Mouse (Mus musculus) spleen, adult 12 weeks (tissue): ENCODE results near the gene Ccdc185.

ENCODE experiments used
- DNase-seq: peaks from one replicate; pipeline ENCODE4 v3.0.0; 2022; ENCODE audit warnings: low spot score

Gene Ccdc185

DNA sequence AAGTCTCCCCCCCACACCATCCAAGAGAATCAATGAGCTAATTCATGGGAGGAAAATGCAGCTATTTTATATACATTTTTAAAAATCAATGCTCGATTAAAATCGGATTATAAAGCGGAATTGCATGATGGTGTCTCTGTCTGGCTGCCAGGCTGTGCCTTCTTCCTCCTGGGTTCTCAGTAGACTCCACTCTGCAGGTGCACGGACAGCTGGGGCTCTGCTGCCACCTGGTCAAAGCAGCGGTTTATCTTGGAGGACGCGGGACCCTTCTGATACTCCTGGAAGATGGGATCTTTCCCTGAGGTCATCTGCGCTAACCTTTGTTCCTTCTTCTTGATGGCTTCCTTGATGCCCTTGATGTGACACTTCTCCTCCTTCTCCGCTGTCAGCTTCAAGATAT is 1.9 kb downstream of the Ccdc185 start:
- DNase-seq, result no peak

DNA sequence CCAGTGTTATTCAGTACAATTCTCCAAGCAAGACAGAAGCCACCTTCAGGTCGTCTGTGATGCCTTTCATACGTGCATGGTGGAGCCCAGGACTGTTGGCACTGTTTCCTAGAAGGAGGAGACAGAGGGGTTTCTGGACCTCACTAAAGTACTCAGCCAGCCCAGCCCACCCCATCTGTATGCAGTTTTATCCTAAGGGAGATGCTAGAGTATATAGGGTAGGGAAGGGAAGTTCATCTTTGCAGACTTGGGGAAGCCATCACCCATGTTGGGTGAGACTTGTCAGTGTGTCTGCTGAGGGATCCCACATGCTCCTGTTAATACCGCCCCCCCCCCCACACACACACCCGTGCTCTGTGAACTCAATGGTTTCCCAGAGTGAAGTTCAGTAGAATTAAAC is 13.1 kb downstream of the Ccdc185 start:
- DNase-seq, result no peak

DNA sequence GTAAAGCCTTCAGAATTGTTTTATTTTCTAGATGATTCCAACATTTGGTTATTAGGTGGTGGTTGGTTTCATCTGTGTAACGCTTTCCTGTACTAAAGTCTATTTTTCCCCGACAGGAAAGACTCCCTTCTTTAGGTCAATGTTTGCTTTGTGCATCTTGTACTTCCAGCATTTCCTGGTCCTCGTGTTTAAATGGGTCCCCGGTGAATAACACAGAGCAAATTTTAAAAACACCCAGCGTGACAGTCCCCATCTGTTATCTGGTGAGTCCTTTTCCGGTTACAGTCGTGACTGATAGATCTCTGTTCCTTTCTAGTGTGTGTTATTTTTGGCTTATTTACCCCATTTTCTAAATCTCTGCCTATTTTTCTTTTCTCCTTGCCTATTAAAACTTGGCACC is 16.3 kb downstream of the Ccdc185 start:
- no peak for DNase-seq

DNA sequence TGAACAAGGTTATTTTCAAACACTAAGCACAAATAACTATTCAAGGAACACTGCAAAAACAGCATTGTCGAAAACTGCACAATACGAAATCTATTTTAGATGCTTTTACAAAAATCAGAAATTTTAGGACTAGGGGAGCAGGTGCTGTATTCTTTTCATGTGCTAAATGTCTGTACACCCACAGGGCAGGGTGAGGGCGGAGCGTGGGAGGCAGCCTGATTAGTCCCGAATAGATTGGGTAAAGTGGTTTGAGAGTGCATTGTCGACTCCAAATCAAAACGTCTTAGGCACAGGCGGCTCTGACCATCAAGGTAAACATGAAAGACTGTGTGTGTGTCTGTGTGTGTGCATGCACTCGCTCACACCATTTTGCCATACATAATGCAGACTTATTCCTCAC is 20.0 kb downstream of the Ccdc185 start:
- no peak for DNase-seq

DNA sequence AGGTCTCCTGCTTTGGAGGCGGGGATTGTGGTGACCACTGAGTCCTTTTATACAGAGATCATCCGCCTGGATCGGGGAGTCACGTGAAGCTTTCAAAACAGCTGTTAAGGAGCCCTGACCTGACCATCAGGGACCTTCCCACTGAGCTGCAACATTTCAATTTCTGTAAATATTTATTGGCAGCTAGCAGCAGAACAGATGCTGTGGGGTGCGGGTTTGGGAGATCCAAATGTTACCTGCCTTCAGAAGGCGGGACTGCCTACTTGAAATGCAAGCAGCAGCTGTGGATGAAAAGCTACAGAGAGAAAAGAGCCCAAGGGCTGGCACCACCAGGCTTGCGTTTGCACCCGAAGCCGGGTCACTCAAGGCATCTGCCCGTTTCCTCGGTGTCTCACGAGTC is 21.4 kb downstream of the Ccdc185 start:
- no peak for DNase-seq

DNA sequence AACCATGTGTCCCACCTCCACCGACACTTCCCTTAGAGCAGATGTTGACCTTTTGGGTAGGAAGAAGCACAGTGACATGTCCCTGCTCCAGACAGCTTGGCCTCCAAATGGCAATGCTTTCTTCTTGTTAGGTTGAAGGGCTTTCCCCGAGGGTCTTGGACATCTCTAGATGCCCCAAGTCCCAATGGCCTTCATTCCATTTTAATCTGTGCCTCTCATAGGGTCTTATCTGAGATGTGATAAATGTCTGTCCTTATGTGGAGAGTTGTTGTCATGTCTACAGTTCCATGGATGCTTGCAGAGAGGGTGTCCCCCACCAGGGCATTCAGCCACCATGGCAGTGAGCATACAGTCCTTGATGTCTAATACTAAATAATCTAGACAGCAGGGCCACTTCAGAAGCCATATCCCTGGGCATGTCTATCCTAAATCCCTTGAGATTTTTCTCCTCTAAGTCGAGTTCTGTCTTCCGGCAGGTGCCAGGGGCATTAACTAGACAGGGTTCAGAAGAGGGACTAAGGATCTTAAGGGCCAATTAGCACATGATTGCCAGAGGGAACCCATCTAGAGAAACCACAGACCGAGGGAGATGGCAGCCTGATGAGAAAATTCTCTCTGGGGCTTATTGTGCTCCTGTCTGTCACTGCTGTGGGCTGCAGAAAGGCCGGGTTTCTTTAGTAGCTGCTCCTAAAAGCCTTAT is 34.6 kb downstream of the Ccdc185 start:
- DNase-seq, result no peak

DNA sequence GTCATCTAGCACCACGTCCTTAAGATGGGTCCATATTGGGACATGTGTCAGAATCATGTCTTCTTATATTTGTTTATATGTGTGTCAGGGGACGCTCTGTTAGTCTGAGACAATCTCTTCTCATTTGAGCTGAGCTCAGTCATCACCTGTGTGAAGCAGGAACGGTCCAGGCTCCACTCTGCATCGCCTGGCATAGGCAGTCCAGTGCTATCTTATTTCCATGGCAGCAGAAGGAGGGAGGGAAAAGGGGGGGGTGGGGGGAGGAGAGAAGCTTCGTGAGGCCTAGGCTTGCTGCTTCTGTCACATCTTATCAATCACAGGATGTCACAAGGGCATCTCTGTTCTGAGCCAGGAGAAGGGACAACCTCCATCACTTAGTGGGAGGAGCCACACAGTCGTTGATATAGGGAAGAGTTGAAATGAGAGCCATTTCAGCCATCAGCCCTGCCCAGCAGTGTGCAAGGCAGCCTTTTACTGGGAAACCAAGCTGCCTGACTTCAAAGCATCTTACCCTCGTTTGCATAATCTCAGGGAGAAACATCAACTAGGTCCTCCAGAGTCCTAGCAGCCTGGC is 37.5 kb downstream of the Ccdc185 start:
- no peak for DNase-seq

DNA sequence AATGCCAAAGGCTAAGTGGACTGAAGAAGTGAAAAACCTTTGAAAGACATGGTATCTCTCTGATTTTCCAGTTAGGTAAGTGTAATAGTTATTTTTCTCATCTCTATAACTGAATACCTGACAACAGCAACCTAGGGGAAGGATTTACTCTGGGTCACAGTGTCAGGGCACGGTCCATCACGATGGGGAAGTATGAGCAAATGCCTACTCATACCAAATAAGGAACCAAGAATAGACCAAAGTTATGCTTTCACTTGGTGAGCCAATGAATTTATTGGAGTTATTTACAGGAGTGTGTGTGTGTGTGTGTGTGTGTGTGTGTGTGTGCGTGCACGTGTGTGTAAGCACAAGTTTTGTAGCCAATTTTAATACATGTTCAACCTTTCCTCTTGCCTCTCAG is 41.5 kb downstream of the Ccdc185 start:
- DNase-seq, result no peak

DNA sequence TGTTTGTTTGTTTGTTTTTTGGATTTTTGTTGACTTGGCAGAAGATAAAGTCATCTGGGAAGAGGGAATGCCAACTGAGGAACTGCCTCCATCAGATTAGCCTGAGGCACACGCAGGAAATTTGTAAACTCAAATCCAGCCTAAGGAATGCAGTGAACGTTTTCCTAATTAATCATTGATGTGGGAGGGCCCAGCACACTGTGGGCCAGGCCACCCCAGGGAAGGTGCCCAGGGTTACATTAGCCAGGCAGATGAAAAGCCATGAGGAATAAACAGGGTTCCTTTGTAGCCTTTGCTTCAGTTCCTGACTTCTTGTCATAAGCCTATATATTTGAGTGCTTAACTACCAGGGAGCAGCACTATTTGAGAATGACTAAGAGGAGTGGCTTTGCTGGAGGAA is 44.1 kb downstream of the Ccdc185 start:
- DNase-seq, result no peak

DNA sequence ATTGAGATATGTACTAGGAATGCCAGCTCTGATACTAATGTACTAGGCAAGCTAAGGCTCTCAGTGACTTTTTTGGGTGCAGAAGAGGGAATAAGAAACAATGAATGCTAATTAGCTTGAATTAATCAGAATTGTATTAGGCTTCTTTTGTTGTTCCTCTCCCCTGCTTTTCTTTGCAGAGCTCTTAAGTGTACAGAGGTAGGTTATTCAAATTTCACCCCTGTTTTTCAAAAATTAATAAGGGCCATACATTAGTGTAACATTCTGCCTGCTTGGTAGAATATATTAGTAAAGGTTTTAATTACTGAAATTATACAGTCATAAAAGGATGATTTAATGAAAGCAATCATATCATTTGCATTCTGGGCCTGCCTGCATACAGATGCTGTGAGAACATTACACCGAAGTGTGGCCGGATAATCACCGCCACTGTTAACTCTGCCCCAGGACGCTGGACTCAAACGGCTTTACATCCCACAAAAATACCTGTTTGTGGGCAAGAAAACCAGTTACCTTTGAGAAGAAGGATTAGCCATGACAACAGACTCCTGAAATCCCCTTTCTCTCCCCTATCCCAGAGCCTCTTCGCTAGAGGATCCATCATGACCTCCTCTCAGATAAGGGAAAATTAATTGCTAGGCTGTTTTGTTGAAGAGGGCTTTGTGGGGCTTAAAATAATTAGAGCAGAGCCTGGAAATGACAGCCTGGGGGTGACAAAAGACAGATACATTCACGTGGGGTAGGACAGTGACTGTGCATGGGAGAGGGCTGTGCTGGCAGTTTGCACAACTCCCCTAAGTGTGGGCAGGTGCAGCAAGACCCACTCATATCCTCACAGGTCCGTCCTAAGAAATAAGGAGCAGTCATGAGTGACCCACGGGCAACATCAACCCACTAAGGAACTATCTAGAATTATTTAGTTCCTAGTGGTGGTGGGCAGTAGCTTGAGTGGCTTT is 49.3 kb downstream of the Ccdc185 start:
- DNase-seq, result no peak
